Mouse (Mus musculus) left cerebral cortex, adult 8-10 months (tissue): ENCODE results near the gene I0C0044D17Rik. TPM values are rescaled to one million over a fixed set of nuclear protein-coding genes. Genes with fewer than 3 reads are reported as not detected.
A peak's percentile ranks its signal among the peaks of the same experiment; 100 is the strongest.
"Not testable (repeated sequence)": the region's sequence is repeated elsewhere in the genome, so short reads cannot be mapped to it uniquely, and the experiment has no call there.

Experiments
- DNase-seq, 2 experiments: peaks; one replicate each; pipeline ENCODE4 v3.0.0; 2022; ENCODE audit warnings: low spot score in 2 of 2
- total RNA-seq, 4 experiments: library from RNA; stranded (reverse); gene quantifications; 2 replicates each; pipeline ENCODE4 v1.2.4; 2022

I0C0044D17Rik gene
- not detected for total RNA-seq

DNA sequence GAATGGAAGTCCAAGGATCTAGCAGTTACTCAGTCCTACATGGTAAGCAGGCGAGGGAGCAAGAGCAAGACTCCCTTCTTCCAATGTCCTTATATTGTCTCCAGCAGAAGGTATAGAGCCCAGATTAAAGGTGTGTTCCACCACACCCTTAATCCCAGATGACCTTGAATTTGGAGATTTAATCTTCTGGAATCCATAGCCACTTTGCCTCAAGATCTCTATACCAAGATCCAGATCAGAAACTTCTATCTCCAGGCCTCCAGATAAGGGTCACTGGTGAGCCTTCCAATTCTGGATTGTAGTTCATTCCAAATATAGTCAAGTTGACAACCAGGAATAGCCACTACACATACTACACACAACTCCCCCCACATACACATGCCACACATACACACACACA lies at the start of gene I0C0044D17Rik:
Gene I0C0044D17Rik (minus strand): TSS at position 101 of the 400 bp plus-strand sequence.
- not testable (repeated sequence) for DNase-seq

DNA sequence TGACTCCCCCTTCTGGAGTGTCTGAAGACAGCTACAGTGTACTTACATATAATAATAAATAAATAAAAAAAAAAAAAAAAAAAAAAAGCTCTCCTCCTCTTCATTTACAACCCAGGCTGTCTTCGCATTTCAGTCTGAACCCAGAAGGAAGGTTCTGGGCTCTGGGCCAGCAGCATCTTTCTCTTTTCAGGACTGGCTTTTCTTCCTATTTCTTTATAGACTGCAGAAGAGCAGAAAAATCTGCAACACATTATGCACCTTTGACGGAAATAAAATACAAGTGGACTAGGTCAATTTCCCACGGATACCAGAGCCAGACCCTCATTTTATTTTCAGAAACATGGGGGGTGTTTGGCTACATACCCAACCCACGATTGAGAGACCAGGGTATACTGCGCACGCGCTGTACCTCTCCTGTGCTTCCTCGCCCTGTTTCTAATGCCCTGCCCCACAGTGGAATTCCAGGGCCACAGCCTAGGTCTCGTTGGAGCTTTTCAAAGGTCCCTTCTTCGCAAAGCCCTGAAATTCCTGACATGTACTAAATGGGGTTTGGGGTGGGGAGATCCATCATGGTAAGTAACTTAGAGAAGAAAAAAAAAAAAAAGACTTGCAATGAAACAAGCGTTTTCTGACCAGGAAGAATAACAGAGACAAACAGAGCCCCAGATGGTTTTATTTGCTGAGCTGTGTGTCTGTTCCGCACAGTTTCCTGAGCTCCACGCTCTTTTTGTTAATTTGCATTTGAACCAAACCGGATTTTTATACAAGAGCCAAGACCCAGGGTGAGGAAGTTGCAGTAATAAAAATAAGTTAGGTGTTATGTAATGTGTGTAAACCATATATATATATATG lies 42.0 kb upstream of the I0C0044D17Rik start:
- DNase-seq = peak; percentile 3 to 12

DNA sequence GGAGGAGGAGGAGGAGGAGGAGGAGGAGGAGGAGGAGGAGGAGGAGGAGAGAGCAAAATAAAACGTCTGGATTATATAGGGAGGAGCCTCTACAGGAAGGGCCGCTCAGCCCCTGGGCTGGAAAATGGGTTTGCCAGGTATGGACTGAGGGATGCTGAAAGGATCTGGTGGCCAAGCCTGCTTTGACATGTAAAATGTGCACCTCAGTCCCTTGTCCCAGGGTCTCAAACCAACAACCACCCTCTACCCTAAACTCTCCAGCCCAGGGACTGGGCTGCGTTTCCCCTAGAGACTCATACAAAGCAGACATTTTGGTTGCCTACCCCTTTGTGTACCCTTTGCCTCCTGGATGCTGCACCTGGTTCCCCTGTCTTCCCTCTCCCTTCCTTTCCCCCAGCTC lies 40.9 kb upstream of the I0C0044D17Rik start:
- DNase-seq = no peak

DNA sequence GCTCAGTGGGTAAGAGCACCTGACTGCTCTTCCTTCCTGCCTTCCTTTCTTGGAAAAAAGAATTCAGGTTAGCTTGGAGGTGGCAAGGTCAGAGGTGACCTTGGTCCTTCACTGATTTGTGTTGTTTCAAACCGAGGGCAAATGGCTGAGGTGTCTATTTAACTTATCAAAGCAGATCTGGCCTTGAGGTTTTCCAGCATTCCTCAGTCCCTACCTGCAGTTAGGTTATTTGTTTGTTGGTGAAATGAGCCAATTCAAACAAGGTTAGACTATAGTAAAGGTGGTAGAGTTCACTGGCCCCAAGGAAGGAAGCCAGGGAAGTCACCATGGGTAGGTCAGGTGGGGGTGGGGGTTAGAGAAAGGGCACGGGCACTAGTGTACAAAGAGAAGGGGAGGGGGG lies 40.5 kb upstream of the I0C0044D17Rik start:
- no peak for DNase-seq

DNA sequence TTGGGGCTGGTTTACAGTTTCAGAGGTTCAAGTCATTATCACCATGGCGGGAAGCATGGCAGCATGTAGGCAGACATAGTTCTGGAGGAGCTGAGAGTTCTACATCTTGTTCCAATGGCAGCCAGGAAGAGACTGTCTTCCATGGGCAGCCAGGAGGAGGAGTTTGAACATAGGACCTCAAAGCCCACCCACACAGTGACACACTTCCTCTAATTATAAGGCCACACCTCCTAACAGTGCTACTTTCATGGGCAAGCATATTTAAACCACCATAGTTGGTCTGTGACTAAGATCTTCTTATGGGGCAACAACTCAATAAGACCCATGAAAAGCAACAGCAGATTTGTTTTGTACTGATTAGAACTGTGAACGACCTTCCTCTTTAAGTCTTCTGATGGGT lies 39.8 kb upstream of the I0C0044D17Rik start:
- no peak for DNase-seq

DNA sequence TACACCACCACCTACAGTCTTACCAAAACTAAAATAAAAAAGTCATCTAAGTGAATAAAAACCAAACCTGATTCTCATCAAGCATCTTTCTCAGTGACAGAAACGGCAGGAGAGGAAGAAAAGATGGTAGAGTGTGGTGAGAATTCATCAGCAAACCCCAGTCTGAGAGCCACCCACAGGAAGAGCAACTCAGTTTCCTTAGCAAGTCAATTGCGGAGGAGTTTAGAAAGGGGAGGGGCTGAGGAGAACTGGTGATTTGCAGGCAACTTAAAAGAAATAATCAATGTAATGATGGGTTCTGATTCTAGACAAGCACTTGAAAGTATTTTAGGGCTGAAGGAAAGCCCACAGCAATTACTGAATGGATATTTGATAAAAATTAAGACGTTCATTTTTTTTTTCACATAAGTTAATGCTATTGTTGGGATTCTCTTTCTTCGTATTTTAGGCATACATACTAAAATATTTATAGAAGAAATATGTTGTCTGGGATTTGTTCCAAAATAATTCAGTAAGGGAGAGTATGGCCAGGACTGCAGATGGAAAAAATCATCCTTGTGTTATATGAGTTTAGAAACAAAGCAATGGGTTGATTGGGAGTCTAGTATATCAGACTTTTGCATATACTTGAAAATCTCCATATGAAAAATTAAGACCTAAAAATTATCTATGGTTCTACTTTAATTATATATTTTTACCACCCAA lies 34.7 kb upstream of the I0C0044D17Rik start:
- DNase-seq = no peak

DNA sequence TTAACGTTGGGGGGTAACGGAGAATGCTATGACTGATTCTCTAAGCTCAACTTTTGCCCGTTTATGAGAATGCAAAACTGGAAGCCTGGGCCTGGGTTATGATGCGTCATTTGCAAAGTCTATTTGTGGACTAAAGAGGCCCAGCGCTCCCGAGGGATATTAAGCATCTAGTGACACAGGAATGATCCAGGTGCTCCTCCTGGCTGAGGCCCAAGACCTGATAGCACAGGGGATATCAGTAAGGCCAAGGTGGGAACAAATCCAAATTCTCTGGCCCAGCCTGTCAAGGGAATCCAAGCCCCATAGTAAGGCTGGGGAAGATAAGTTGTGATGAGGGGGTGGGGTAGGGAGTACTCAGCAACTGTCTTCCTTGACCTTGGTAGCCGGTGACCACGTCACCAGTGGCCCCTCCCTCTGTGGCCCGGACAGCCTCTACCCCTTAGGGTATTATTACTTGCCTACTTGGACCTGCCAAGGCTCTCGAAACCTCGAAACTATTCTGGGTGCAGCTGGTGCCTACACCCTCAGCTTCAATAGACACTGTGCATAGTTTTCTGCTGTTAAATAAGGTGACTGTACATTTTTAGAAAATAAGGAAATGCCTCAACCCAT lies 33.5 kb upstream of the I0C0044D17Rik start:
- DNase-seq = no peak

DNA sequence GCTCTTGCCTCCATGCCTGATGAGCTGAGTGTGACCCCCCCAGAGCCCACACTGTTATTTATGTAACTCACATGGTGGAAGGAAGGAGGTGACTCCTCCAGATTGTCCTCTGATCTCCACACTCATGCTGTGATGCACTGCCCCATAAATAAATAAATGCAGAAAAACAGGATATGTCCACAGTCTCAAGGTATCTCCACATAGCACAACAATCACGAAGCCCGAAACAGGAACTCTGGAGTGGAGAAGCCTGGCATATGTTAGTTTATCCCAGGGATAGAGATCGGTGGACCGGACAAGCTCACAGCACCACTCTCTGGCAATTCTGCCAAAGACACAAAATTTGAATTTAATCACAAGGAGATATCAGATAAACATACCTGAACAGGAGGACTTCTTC lies 30.3 kb upstream of the I0C0044D17Rik start:
- DNase-seq = no peak

DNA sequence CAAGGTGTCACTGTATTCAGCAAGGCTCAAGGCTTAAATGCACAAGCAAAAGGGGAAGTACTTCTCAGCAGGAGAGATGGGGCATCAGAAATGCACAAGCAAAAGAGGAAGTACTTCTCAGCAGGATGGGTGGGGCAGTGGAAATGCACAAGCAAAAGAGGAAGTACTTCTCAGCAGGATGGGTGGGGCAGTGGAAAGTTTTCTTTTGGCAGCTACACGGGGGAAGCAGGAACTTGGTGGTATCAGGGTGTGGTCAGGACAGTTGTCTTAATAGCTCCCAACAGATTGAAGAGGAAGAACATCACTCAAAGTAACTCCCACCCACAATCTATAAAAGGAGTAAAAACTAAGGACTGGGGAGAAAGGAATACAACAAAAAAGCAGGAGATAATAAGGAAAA lies 26.8 kb upstream of the I0C0044D17Rik start:
- not testable (repeated sequence) for DNase-seq

DNA sequence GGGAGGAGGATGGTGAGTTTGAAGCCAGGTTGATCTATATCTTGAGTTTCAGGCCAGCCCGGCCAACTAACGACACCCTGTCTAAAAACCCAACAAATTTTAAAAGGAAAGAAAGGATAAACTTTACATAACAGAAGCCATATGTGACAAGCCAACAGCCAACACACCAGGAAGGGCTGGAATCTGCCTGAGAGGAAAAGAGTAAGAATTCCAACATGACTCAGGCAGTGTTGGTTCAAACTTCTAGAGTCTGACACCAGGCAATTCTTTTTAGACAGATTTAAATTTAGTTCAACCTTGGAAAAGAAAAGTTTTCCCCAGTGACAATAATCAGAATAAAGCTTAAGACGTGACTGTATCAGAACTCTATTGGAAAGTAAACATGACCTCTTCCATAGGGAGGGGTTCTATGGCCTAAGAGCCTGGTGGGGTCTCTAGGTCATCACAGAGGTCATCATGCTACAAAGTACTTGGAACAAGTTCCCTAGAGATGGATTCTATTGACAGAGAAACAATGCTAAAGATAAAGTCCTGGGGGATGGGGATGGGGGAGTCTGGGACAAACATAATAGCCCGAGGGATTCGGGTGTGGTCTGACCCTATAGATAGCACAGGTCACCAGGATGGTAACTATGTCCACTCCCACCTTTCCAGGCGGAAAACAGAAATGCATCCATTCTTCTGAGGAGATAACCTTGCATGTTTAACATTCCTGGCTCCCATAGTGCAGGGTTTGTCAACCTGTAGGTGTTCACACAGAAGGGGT lies 23.7 kb upstream of the I0C0044D17Rik start:
- DNase-seq = no peak

DNA sequence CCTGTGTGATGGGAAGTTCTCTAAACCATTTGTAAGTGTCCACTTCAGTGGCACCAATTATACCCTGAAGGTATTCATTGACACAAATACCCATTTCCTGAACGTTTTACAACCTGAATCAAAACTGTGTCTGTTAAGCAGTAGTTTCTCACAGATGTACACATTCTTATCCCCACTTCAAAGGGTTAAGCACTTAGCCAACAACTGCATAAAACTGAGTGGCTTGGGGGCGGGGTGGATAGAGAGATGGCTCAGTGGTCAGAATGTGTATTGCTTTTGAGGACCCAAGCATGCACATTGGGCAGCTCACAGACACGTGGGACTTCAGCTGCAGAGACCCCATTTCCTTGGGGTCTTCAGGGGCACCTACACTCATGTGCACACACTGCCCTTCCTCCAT lies 22.8 kb upstream of the I0C0044D17Rik start:
- no peak for DNase-seq

DNA sequence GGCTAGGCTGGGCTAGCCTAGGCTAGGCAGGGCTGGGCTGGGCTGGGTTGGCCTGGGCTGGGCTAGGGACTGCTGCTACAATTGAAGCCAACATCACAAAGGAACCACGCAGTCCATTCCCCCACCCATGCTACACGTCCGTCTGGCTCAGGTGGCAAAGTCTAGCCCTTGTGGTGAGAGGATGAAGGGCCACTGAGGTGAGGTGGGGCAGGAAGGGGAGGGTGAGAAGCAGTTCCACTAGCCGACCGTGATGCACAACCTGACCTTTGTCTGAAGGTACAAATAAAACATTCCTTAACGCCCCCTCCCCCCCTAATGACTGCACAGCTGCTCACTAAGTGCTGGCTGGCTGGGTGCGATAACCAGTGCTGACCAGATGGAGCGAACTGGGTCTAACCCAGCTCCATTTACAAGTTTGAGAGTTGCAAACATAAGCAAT lies 22.1 kb upstream of the I0C0044D17Rik start:
- DNase-seq = no peak

DNA sequence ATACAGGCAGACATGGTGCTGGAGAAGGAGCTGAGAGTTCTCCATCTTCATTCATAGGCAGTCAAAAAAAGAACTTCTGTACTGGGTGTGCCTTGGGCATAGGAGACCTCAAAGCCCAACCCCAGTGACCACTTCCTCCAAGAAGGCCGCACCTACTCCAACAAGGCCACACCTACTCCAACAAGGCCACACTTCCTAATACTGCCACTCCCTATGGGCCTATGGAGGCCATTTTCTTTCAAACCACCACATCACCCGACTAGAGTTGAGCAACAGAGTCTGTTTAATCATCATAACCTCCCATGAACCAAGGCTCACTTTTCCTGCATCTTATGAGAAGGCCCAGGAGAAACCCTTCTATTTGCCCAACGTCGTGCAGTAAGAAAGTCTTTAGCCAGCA lies 21.6 kb upstream of the I0C0044D17Rik start:
- DNase-seq = no peak

DNA sequence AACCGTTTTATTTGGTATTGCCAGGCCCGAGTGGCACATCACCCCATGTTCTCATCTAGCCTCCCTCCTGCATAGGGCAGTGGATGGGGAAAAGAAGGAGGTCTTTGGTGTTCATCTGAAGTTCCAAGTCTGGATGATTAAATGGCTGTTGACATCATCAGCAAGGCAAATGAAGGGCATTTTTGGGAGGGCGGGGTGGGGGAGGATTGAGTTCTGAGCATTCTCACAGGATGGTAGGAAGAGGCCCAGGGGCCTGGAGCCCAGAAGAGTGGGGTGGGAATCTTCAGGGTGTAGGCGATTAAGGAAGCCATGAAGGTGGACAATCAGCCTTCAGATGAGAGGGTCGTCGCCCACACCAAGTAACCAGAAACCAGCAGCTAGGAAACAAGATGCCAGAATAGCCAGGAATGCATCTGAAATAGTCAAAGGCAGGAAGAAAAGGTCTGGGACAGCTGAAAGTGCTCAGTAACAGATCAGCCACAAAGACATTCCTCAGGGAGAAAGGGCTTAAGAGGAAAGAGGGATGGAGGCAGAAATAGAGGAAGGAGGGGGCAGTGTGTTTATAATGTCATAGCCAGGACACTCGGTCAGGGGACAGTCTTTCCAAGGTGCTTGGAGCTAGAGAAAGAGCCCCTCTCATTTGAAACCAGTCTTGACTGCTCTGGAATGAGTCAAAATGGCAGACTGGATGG lies 20.4 kb upstream of the I0C0044D17Rik start:
- DNase-seq = no peak

DNA sequence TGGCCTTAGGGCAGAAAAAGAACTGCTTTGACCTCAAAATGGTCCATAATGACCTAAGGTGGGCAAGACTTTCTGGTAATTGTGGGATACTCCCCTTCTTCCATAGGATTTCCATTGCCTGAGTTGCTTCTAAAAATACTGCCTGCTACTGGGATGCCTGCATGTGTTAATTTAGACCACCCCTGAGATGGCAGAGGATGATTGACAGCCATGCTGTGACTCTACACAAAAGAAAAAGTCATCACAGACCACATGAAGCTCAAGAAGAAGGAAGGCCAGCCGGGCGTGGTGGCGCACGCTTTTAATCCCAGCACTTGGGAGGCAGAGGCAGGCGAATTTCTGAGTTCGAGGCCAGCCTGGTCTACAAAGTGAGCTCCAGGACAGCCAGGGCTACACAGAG lies 17.6 kb upstream of the I0C0044D17Rik start:
- DNase-seq = not testable (repeated sequence)

DNA sequence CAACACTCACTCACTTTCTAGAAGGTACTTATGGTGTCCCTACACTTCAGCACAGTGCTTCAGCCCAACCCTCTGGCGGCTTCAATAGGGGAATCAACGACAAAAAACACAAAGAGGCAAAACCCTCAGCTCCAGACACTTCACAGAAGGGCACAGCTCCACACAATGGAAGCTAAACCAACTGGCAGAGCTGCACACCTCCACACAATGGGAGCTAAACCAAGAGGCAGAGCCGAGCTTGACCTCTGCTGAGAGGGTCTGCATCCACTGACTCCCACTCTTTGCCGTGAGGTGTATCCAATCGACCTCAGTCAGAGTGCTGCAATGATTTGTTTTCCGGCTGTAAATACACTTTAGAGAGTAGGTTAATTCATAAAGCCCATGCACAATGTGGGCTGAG lies 16.9 kb upstream of the I0C0044D17Rik start:
- no peak for DNase-seq

DNA sequence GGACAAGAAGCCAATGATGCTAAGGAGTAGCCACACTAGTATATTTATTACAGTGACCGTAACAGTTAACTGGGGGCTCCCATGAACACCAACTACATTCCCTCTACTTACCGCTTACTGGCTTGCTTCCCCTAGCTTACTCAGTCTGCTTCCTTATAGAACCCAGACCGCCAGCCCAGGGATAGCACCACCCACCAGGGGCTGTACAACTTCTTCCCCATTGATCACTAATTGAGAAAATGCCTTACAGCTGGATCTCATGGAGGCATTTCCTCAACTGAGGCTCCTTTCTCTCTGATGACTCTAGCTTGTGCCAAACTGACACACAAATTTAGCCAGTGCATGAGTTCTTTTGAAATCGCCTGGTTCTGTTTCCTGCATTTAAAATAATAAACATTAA lies 15.3 kb upstream of the I0C0044D17Rik start:
- no peak for DNase-seq

DNA sequence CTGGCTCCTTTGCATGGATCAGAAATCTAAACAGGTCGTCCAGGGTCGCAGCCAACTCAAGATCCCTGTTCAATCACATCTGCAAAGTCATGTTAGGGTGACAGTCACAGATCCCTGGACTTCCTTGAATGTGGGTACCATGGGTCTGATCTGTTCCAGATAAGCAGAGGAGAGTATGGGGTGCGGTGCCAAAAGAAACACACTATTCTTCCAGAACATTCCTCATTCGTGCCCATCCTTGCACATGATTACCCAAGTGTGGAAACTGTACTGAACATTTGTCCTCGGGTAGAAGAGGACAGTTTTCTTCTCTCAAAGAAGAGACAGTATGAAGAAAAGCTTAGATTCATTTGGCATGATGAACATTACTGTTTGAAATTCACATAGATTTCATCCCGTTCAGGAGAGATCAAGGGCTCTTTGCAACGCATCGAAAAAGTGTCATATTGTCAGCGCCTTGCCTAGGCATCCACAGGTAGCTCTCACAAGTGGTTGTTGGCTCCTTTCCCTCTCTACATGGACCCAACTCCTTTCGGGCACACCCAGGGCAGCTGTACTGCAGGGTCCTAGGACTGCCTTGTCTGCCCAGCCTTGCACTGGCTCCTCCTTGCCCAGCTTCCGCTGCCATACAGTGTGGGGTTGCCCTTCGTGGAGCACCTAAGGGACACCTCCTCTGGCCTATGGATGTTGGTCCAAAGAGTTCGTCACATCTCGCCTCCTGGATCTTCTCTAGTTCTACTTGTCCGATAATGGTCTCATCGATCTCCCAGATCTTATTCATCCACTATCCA lies 14.3 kb upstream of the I0C0044D17Rik start:
- DNase-seq = no peak

DNA sequence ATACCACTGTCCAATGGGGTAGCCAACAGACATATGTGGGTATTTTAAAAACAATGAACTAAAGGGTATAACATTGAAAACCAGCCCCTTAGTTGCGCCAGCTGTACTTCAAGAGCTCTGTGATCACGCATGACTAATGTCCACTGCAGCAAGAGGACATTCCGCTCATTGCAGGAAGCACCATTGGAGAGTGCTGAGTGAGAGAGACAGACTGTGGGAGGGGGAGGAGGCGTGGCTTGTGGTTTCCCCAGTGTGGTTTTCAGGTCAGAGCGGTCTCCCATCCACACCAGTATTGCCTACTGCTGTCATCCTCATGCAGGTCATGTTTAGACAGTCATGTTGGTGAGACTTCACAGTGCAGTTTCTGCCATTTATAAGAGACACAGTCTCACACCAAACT lies 12.9 kb upstream of the I0C0044D17Rik start:
- no peak for DNase-seq

DNA sequence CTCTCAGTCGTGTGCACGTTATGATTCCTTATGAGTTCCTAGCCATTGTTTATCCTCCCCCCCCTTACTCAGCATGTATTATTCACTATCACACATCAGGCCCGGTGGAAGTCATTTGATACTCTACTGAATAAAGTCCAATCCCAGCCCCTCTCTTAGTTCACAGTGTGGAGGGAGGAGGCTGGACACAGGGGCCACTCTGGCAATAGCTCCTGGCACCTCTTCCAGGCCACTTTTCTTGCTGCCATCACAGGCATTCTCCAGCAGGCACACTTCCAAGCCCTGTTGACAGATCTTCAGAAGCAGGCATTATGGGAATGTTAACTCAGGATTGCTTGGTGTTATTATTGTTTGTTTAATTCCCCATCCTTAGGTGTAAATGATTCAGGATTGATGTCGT lies 11.1 kb upstream of the I0C0044D17Rik start:
- DNase-seq = no peak
